Mouse (Mus musculus) 416B (cell line): ENCODE data around the gene Cop1.

Source experiments
- DNase-seq: peaks from one replicate; pipeline ENCODE4 v3.0.0; 2011; ENCODE audit warnings: low read depth

Cop1 gene

GRCm38 (mm10) chr1:159231781-159232571 lies at the start of gene Cop1:
Gene Cop1, plus strand, starts transcription at chr1:159232320.
- DNase-seq: peak; percentile 91

GRCm38 (mm10) chr1:159186741-159187140 lies 45.4 kb upstream of the Cop1 start:
- peak; percentile 81 for DNase-seq

GRCm38 (mm10) chr1:159198603-159199002 lies 33.5 kb upstream of the Cop1 start:
- peak; percentile 55 for DNase-seq

- DNase-seq: no peak
These were observed 32.5 kb upstream of the Cop1 start for GRCm38 (mm10) chr1:159199606-159200005.

GRCm38 (mm10) chr1:159201220-159201619 lies 30.9 kb upstream of the Cop1 start:
- DNase-seq: no peak

- no peak for DNase-seq
These were observed 20.4 kb upstream of the Cop1 start for GRCm38 (mm10) chr1:159211711-159212110.

GRCm38 (mm10) chr1:159217437-159217836 lies 14.7 kb upstream of the Cop1 start:
- DNase-seq: no peak

- no peak for DNase-seq
These were observed 10.1 kb upstream of the Cop1 start for GRCm38 (mm10) chr1:159222046-159222445.

GRCm38 (mm10) chr1:159225064-159225824 lies 6.9 kb upstream of the Cop1 start:
- peak; percentile 40 for DNase-seq

- peak; percentile 56 for DNase-seq
These were observed 597 bp downstream of the Cop1 start for GRCm38 (mm10) chr1:159232572-159233261.

- peak; percentile 60 for DNase-seq
These were observed 1.3 kb downstream of the Cop1 start for GRCm38 (mm10) chr1:159233426-159233825.

GRCm38 (mm10) chr1:159234496-159234895 lies 2.4 kb downstream of the Cop1 start:
- DNase-seq: peak; percentile 37

GRCm38 (mm10) chr1:159235674-159236073 lies 3.6 kb downstream of the Cop1 start:
- peak; percentile 35 for DNase-seq

- no peak for DNase-seq
These were observed 6.0 kb downstream of the Cop1 start for GRCm38 (mm10) chr1:159238147-159238546.

GRCm38 (mm10) chr1:159250320-159250719 lies 18.2 kb downstream of the Cop1 start:
- no peak for DNase-seq

- peak; percentile 46 for DNase-seq
These were observed 21.0 kb downstream of the Cop1 start for GRCm38 (mm10) chr1:159253078-159253477.

- DNase-seq: peak; percentile 80
These were observed 23.0 kb downstream of the Cop1 start for GRCm38 (mm10) chr1:159254906-159255685.

GRCm38 (mm10) chr1:159256543-159256942 lies 24.4 kb downstream of the Cop1 start:
- DNase-seq: peak; percentile 74

- no peak for DNase-seq
These were observed 31.7 kb downstream of the Cop1 start for GRCm38 (mm10) chr1:159263820-159264219.

- DNase-seq: no peak
These were observed 48.0 kb downstream of the Cop1 start for GRCm38 (mm10) chr1:159280072-159280471.

GRCm38 (mm10) chr1:159281861-159282260 lies 49.7 kb downstream of the Cop1 start:
- DNase-seq: no peak

- peak; percentile 40 for DNase-seq
These were observed 54.7 kb downstream of the Cop1 start for GRCm38 (mm10) chr1:159286833-159287232.
